Mouse (Mus musculus) megakaryocyte-erythroid progenitor cell, adult 5-6 weeks (primary cell): ENCODE results near the gene Zcwpw1. TPM values are rescaled to one million over a fixed set of nuclear protein-coding genes. Genes with fewer than 3 reads are reported as not detected.
A peak's percentile ranks its signal among the peaks of the same experiment; 100 is the strongest.

Experiments
- ATAC-seq: replicated peaks from 2 replicates; pipeline ENCODE4 v1.8.0; 2016; ENCODE audit warnings: mild to moderate bottlenecking, inconsistent platforms; ENCODE audit not compliant: severe bottlenecking, poor library complexity, low FRiP score, low TSS enrichment
- total RNA-seq, 2 experiments: library from RNA; stranded (forward) in 1 of 2; stranded (reverse) in 1 of 2; fragments of 200-1000, 215-1000 nt in 1 of 2; fragments of >200 nt in 1 of 2; fragmentation: Nextera tagmentation in 1 of 2; gene quantifications; 2 replicates each; pipeline ENCODE4 v1.2.3; 2014 to 2017

Zcwpw1 gene
- total RNA-seq, 2 experiments from 2014 or later = 4.2 to 18.7 TPM

- no peak for ATAC-seq
These were observed 34.3 kb upstream of the Zcwpw1 start for GRCm38 (mm10) chr5:137753111-137753832.

GRCm38 (mm10) chr5:137755425-137755824, 32.2 kb upstream of the Zcwpw1 start:
- ATAC-seq = no peak

- ATAC-seq = no peak
These were observed 31.5 kb upstream of the Zcwpw1 start for GRCm38 (mm10) chr5:137756106-137756505.

- ATAC-seq = peak; percentile 67
These were observed 30.5 kb upstream of the Zcwpw1 start for GRCm38 (mm10) chr5:137756882-137757661.

GRCm38 (mm10) chr5:137757887-137758286, 29.7 kb upstream of the Zcwpw1 start:
- no peak for ATAC-seq

GRCm38 (mm10) chr5:137758921-137759534, 28.6 kb upstream of the Zcwpw1 start:
- ATAC-seq = no peak

DNA sequence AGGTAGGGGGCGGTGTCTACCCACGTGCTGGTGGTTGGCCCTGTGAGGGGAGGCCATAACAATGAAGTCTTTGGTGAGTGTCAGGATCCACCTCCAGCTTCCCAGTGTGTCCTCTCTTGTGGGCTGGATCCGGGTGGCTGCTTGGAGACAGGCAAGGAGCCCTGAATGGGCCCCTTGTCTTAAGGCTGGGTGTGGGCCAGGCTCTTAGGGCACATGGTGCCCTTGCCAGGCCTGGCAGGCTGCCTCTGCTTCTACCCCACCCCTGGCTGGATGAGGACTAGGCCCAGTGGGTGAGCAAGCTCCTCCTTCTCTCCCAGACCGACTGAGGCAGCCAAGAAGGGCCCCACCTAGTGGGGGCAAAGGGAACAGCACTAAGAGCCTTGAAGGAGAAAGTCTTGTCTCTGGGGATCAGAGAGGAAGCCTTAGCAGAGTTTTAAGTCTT, 27.6 kb upstream of the Zcwpw1 start:
- peak; percentile 89 for ATAC-seq

DNA sequence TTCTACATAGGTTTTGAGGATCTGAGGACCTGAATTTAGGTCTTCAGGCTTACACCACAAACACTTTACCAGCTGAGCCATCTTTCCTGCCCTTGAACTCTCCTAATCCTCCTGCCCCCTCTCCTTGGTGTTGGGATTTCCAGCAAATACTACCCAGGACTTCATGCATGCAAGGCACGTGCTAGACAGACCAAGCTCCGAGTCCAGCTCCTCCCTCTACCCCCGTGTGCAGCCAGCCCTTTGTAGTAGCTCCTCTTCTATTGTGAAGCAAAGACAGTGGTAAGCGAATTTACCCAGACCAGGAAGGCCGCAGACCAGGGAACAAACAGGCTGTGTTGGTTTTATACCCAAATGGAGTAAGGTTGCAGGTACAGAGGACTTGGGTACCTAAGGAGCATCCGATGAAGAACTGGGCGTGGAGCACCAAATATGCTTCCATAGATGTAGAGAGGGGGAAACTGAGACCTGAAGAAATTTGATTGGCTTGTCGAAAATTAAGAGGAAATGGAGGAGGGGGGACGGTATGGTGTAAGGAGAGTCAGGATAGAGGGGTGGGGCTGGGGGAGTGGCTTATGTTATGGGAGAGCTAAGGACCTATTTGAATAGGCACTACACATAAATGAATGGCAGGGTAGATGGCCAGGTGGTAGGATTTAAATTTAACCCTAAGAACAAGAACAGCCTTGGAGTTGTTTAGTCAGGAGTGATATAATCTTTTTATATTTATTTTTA, 22.8 kb upstream of the Zcwpw1 start:
- ATAC-seq = no peak

GRCm38 (mm10) chr5:137766270-137766669, 21.3 kb upstream of the Zcwpw1 start:
- no peak for ATAC-seq

DNA sequence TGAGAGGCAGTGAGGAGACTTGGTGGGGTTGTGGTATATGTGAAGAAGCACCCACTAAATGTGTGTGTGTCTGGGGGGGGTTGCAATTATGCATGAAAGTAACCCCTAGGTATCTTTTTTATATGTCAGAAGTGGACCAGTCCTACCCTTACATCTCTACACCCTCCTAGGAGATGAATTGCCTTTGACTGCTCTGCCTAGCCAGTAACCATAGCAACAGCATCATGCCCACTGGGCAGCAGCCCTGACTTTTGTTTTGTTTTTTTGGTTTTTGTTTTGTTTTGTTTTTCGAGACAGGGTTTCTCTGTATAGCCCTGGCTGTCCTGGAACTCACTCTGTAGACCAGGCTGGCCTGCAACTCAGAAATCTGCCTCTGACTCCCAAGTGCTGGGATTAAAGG, 19.1 kb upstream of the Zcwpw1 start:
- no peak for ATAC-seq

- peak; percentile 72 for ATAC-seq
These were observed 16.9 kb upstream of the Zcwpw1 start for GRCm38 (mm10) chr5:137770709-137771108.

GRCm38 (mm10) chr5:137772755-137773154, 14.8 kb upstream of the Zcwpw1 start:
- ATAC-seq = 0 out of 2 replicates have a peak, but pooled peaks have one; percentile 13

DNA sequence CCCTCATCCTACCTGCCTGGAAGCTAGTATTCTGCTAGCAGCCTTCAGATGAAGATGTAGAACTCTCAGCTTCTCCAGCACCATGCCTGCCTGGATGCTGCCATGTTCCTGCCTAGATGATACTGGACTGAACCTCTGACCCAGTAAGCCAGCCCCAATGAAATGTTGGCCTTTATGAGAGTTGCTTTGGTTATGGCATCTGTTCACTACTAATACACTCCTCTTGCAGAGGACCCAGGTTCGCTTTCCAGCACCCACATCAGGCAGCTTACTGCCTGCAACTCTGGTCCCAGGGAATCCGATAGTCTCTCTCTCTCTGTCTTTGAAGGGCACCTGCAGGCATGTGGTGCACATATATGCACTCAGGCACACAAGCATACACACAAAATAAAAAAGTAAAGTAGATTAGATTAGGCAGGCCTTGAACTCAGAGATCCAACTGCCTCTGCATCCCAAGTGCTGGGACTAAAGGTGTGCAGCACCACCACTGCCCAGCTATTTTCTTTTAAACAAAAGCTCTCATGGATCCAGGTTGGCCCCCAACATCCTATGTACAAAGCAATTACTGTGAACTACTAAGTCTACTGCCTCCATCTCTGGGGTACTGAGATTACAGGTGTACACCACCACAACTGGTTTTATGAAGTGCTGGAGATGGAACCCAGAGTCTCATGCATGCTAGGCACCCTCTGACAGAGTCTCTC, 11.9 kb upstream of the Zcwpw1 start:
- no peak for ATAC-seq

DNA sequence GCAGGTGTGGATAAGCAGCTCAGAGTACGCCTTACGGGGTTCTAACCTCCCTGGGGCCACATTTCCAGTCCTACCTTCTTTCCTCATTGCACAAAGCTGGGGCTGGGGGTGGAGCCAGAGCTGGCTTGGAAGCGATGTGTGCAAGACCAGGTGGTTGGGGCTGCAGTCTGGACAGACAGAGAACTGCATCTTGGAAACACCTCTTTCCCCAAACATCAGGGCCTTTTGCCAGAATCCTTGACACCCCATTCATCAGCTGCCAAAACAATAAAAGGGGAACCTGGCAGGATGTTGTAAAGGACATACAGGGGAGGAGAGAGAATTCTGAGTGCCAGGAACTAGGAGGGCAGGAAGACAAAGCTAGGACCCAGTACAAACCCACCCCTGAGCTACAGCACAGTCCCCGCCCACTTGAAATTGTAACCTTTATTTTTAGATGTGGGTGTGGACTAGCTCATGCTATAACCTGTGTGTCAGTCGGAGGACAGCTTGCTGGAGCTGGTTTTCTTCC, 11.1 kb upstream of the Zcwpw1 start:
- ATAC-seq = peak; percentile 54

DNA sequence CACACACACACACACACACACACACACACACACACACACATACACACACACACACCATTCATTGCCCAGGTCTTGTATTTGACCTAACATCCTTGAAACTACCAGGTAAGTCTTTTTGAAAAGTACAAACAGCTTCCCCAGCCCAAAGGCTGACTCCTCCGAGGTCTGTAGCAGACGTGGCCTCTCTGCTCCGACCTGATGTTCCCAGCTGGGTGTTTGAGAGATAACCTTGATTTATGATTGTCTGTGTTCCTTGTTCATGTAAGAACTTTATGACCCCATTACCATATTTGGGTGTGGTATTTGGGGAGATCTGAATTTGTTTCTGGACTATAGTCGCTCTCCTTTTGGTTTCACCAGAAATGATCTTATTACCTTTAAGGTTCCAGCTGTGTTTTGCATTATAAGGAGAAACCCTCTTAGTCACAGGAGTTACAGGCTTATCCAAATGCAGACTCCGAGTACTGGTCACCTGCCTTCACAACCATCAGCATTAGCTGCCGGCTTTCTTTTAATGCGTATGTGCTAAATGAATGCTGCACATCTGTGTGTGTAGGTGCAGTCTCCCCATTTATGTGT, 10.2 kb upstream of the Zcwpw1 start:
- ATAC-seq = no peak

GRCm38 (mm10) chr5:137778635-137779034, 9.0 kb upstream of the Zcwpw1 start, which contains the start of gene Ppp1r35:
TSS of gene Ppp1r35 (plus strand) at chr5:137778849.
- peak; percentile 83 for ATAC-seq

- ATAC-seq = peak; percentile 7; the same call in 1 of the 2 replicates
These were observed 8.3 kb upstream of the Zcwpw1 start for GRCm38 (mm10) chr5:137779053-137779933.
